Mouse (Mus musculus) ovary, adult 18-20 months (tissue): ENCODE measurements at regions not wholly inside any gene's neighbourhood (a gene's known extent, or its start where the extent isn't known, plus 50 kb on each side); places are given as distances from the start of the nearest gene placed in this dataset.

ENCODE experiments used
- DNase-seq: peaks from one replicate; pipeline ENCODE4 v3.0.0; 2022; ENCODE audit warnings: low spot score, mixed read lengths

- no peak for DNase-seq
These were observed 181.7 kb downstream of the Vrk1 start for GRCm38 (mm10) chr12:106191771-106192170.

DNA sequence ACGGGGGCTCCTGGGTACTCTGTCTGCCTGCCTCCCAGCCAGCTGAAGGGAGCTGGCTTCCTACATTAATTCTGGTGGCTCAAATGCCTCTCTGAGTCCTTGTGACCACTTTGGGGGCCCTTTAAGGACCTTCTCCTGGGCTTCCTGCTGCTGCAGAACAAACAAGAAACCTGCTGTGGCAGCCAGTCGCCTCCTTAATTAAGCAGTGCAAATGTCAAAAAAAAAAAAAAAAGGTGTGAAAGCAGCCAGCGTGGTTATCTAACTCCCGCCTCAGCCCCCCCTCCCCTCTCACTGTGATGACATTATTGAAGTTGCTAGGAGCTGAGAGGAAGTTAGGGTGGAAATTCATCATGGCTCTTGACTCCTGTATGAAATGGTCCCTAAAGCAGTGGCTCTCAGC, 189.3 kb downstream of the Vrk1 start:
- DNase-seq = no peak

- no peak for DNase-seq
These were observed 193.5 kb downstream of the Vrk1 start for GRCm38 (mm10) chr12:106203526-106203925.

DNA sequence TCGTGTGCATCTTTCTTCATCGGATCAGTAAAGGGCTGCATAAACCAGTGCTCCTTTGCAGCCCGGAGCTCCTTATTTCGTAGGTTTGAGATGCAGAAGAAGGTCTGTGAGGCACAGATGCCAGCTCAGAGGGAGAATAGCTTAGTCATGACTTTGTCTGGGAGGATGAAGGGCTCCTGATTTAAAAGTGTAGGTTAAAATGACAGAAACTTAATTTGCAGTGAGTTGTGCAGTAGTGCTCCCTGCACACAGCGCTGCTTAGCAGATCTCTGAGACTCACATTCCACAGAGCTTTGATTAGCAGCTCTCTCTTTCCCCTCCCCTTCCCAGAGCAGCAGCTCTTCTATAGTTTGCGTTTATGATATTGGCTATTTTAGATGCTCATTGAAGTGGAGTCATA, 200.9 kb downstream of the Vrk1 start:
- DNase-seq = no peak

DNA sequence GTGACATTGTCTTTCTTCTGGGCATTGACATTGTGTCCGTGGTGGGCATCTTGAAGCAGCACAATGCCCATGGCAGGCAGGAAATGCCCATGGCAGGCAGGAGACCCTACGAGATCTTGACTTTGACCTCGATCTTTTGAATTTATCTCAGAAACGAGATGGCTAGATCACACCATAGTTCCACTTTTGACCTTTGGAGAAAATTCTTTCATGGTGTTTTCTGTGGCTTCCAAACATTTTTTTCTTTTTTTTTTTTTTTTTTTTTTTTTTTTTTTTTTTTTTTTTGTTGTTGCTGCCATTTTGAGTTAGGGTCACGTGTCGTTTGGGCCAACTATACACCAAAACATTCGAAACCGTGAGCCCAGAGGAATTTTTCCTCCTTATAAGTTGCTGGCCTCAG, 201.5 kb downstream of the Vrk1 start:
- no peak for DNase-seq

DNA sequence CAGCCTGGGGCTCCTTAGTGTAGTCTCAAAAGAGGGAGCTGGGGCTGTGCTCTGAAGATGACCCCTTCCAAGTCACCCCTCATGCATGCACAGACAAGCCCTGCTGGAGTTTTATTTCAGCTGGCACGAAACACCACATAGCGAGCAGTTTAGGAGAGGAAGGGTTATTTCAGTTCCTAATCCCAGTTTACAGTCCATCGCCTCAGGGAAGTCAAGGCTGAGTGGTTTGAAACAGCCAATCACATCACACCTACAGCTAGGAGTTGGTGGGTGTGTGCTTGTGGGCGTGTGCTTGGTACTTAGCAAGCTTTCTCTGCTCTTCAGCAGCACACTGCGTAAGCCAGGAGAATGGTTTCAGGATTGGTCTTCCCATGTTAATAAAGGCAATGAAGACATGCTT, 202.4 kb downstream of the Vrk1 start:
- no peak for DNase-seq

- no peak for DNase-seq
These were observed 210.0 kb downstream of the Vrk1 start for GRCm38 (mm10) chr12:106220071-106220470.

DNA sequence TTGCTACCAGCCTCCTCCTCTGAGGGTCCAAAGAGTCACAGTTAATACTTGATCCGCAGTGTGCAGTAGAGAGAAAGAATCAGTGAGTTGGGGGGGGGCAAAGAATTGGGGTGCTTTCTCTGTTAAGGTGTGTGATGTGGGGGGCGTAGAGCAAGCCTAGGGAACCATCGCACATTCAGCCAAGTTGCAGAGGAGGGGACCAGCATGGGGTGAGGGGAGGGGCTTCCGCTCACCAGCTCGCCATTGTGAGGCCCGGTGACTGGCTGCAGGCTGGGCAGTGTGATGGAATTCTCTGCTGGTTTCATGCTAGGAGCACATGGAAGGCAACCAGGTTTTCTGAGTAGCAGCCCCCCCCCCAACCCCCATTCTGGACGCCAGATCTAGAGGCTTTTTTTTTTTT, 216.2 kb downstream of the Vrk1 start:
- no peak for DNase-seq

- no peak for DNase-seq
These were observed 216.9 kb downstream of the Vrk1 start for GRCm38 (mm10) chr12:106226776-106227562.

- no peak for DNase-seq
These were observed 217.5 kb downstream of the Vrk1 start for GRCm38 (mm10) chr12:106227563-106227840.

GRCm38 (mm10) chr12:106245178-106245840, 235.3 kb downstream of the Vrk1 start:
- no peak for DNase-seq

- no peak for DNase-seq
These were observed 263.6 kb downstream of the Vrk1 start for GRCm38 (mm10) chr12:106273591-106273990.

GRCm38 (mm10) chr12:106277886-106278285, 267.9 kb downstream of the Vrk1 start:
- DNase-seq = no peak

DNA sequence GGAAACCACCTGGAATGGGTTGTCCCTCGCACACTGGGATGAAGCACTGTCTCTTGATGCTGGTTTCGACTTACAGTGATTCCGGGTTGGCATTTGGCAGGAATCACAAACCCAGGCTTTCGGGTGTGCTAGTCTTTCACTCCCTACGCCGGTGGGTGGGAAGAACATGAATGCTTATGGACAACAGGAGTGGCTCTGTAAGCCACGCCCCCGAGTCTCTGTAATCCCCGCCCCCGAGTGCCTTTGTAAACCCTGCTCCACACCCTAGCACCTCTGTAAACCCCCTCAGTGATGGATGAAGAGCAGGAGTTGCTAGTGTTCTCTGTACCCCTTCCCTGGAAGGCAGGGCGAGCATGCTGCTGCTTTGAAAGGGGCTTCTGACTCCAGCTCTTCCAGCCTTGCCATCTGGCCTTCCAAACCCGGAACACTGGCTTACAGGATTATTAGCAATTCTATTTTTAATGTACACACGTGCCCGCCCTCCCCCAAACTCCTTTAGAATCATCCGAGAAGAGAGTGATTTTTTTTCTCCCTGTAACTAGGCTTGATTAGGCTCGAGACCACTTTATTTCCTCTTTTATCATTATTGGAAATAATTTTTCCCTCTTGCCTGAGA, 272.6 kb downstream of the Vrk1 start:
- no peak for DNase-seq

DNA sequence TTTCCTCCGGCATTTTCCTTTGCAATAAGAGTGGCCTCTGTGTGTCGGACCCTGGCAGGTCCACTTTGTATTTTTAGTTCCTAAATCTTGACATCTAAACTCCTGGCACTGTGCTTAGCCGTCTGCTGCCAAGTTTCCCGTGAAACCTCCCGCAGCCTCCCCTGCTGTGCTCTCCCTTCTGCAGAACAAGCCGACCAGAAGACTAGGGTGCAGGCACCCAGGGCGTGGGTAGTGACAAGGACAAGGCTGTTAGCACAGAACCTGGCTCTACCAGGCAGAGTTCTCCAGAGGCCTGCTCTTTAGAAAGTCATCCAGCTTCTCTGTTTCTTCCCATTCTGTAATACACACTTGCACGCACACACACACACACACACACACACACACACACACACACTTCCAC, 274.8 kb downstream of the Vrk1 start:
- no peak for DNase-seq

DNA sequence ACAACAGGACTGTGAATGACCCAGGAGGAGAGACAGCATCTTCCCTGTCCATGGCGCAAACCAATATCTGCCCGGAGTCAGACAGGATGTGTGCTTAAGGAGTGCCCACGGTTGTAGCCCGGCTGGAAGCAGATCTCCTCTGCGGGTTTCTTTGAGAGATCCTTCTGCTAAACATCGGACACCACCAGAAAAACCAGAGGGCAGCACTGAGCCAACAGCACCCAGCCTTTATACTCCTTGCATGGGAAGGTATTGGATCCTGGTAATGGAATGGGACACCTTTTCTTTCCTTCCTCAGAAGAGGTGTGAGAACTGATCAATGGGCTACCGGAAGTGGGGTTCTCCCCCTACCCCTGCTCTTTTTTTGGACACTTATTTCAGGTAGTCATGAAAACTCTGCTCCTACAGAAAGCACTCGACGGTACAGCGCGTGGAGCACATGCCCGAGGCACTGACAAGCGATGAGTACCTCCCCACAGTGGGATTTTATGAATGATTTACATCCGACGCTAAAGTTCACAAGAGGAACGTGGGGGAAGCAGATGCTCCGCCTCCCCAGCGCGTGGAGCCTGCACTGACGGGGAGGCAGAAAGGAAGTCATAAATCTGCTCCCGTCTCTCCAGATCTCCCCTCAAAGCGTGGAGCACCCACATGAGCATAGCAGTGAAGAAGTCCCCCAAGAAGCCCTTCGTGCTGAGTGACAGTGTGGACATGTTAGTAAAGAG, 278.9 kb downstream of the Vrk1 start:
- no peak for DNase-seq

DNA sequence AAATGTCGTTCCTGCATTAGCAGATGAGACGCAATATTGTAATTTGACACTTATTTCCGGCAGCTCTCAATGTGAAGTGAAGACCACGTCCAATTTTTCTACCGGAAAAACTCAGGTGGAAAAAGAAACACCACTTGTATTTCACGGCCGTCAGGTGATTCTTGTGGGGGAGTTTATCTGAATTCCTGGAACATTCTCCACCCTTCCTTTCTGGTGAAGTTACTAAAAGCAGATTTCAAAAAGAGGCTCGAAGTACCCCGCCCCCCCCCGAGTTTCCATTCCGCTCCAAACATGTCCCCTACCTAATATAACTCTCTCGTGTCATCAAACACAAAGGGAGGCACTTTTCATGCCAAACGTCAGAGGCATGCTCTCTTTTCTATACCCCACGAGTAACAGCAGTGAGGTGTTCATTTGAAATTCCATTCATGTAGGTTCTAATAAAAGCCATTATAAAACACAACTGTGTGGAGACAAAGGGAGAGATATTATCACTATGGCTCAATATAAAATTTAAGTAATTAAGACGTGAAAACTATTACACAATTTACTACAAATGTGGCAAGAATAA, 281.5 kb downstream of the Vrk1 start:
- no peak for DNase-seq

DNA sequence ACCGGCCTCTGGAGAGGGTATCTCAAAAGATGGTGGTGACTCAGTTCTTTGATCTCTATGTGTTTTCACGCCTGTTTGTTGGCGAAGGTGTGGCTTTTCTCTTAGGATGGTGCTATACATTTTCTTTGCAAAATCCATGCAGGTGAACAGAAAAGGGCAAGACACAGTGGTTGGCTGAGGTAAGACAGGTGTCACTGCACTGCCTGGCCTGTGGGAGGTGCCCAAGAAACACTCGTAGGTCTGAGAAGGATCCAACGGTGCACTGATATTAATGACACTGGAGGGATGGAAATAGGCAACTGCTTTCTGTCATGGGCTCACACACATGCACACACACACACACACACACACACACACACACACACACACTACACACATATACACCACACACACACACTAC, 283.1 kb downstream of the Vrk1 start:
- no peak for DNase-seq

GRCm38 (mm10) chr12:106295596-106295995, 285.6 kb downstream of the Vrk1 start:
- DNase-seq = no peak

GRCm38 (mm10) chr12:106302617-106303016, 292.6 kb downstream of the Vrk1 start:
- DNase-seq = no peak

GRCm38 (mm10) chr12:106308291-106308955, 298.4 kb downstream of the Vrk1 start:
- no peak for DNase-seq
